Mouse (Mus musculus) heart, adult 2 months (tissue): ENCODE measurements around the gene Hist1h3b. TPM values are rescaled to one million over a fixed set of nuclear protein-coding genes. Genes with fewer than 3 reads are reported as not detected.

ENCODE experiments used
- DNase-seq, 2 experiments: peaks; one replicate each; pipeline ENCODE4 v3.0.0; 2021
- H3K27ac ChIP-seq: fragments of 200-600 bp; 2 replicates; pipeline ENCODE4 v1.8.1; 2022
- H3K27me3 ChIP-seq: fragments of 200-500 bp; 2 replicates; pipeline ENCODE4 v1.6.1; 2012; ENCODE audit warnings: mild to moderate bottlenecking, low read length, inconsistent platforms, mixed read lengths; ENCODE audit not compliant: control insufficient read depth, insufficient read depth
- H3K36me3 ChIP-seq: fragments of 200-500 bp; 2 replicates; pipeline ENCODE4 v1.6.1; 2012; ENCODE audit warnings: low read length, inconsistent platforms; ENCODE audit not compliant: control insufficient read depth, insufficient read depth
- H3K4me1 ChIP-seq: fragments of 200-500 bp; 2 replicates; pipeline ENCODE4 v1.6.1; 2011; ENCODE audit warnings: low read length; ENCODE audit not compliant: control insufficient read depth, insufficient read depth
- H3K4me3 ChIP-seq: fragments of 200-600 bp; 2 replicates; pipeline ENCODE4 v1.8.1; 2022
- H3K79me2 ChIP-seq: fragments of 200-500 bp; replicated peaks from 2 replicates; pipeline ENCODE4 v1.6.1; 2012; ENCODE audit warnings: mild to moderate bottlenecking, inconsistent platforms, low read length, moderate library complexity, mixed read lengths; ENCODE audit not compliant: control insufficient read depth, insufficient read depth
- H3K9ac ChIP-seq: fragments of 200-500 bp; 2 replicates; pipeline ENCODE4 v1.6.1; 2012; ENCODE audit warnings: low read depth, mild to moderate bottlenecking, control low read depth, inconsistent platforms, low read length, mixed read lengths
- CTCF ChIP-seq: fragments of 200-600 bp; IDR thresholded peaks from 2 replicates; pipeline ENCODE4 v1.8.1; 2022; ENCODE audit warnings: antibody characterized with exemption, mild to moderate bottlenecking, moderate library complexity
- EP300 ChIP-seq: fragments of 200-500 bp; IDR thresholded peaks from 2 replicates; pipeline ENCODE4 v1.6.1; 2011; ENCODE audit warnings: low read depth, low read length, control low read depth; ENCODE audit not compliant: insufficient read depth
- POLR2A ChIP-seq: fragments of 200-500 bp; IDR thresholded peaks from 2 replicates; pipeline ENCODE4 v1.6.1; 2011; ENCODE audit warnings: mild to moderate bottlenecking, low read depth, low read length, control low read depth; ENCODE audit not compliant: insufficient read depth
- WGBS: fragments of 180-500 bp; shearing (Covaris S2); methylation state at CpG from one replicate; pipeline ENCODE4 v1.1.7; 2018; 5-methylcytosine and 5-hydroxymethylcytosine counted together
- intact Hi-C: fragments of 180-260 bp; cut with DNase I; formaldehyde crosslinking; loops from one replicate; pipeline ENCODE4 v1.15.1; 2025
- polyA plus RNA-seq: library from polyadenylated mRNA; depleted of rRNA; stranded (reverse); fragments of >200 nt; gene quantifications from 2 replicates; pipeline ENCODE4 v1.2.3, GENCODE M21; 2012
- total RNA-seq, 2 experiments: library from RNA; stranded (reverse); gene quantifications; 2 replicates each; pipeline ENCODE4 v1.2.3; 2021

Hist1h3b gene
- total and polyA plus RNA-seq, 3 experiments: 1.7 to 8.0 (median 6.4) TPM

GRCm38 (mm10) chr13:23739922-23740252 lies 12.2 kb upstream of the Hist1h3b start:
- H3K4me1 ChIP-seq: peaks cover 1% of the 10 kb centered on the region; the same call in 1 of the 2 replicates
- peak overlapping the region; percentile 89 for H3K4me3 ChIP-seq
- H3K27ac ChIP-seq: peak overlapping the region; percentile 96
- 0% methylated on average over 14 of the region's 14 CpGs for WGBS
- peaks cover 18% of the 10 kb centered on the region for H3K36me3 ChIP-seq
- intact Hi-C loops: loop anchor here (1.0 to 10.0 kb wide), 4 partner anchors 42 to 1985 kb away; partner anchors contain the start of genes Hist1h2af, Hist1h2ak, Hist1h2bn and Hist1h4c
- DNase-seq: no peak
- no peak for TF ChIP-seq EP300
- no peak; the same call in 1 of the 2 replicates for TF ChIP-seq POLR2A
- TF ChIP-seq CTCF: no peak
- no peaks in the 10 kb centered on the region for H3K27me3 ChIP-seq
- H3K79me2 ChIP-seq: no peaks in the 10 kb centered on the region
- peak overlapping the region; percentile 85 for H3K9ac ChIP-seq

- Histone ChIP-seq H3K27me3 (no peaks in the 10 kb centered on the region), H3K9ac (peak overlapping the region; percentile 85), H3K4me3 (peak overlapping the region; percentile 89), H3K4me1 (peaks cover 1% of the 10 kb centered on the region; the same call in 1 of the 2 replicates), H3K36me3 (peaks cover 18% of the 10 kb centered on the region), H3K27ac (peak overlapping the region; percentile 96), H3K79me2 (no peaks in the 10 kb centered on the region)
- WGBS: 25% methylated on average over 13 of the region's 13 CpGs
- intact Hi-C loops: loop anchor here (5.0 kb wide), 2 partner anchors 158 to 208 kb away; partner anchors contain the start of genes Hist1h2af, Hist1h4d and Hist1h4h
- TF ChIP-seq EP300: no peak
- no peak for TF ChIP-seq CTCF
- TF ChIP-seq POLR2A: no peak
- DNase-seq: no peak
These were observed 11.7 kb upstream of the Hist1h3b start for GRCm38 (mm10) chr13:23740256-23740840.

- peak overlapping the region; percentile 89; the same call in 1 of the 2 replicates for H3K4me3 ChIP-seq
- TF ChIP-seq EP300 (no peak), POLR2A (no peak), CTCF (no peak)
- H3K27me3 ChIP-seq: no peaks in the 10 kb centered on the region
- peaks cover 18% of the 10 kb centered on the region for H3K36me3 ChIP-seq
- WGBS: 58% methylated on average over 5 of the region's 5 CpGs
- no peak for DNase-seq
- H3K4me1 ChIP-seq: peaks cover 2% of the 10 kb centered on the region
- no peak overlapping the region for H3K9ac ChIP-seq
- no peaks in the 10 kb centered on the region for H3K79me2 ChIP-seq
- H3K27ac ChIP-seq: no peak overlapping the region
- intact Hi-C loops: loop anchor here (5.0 kb wide), 2 partner anchors 159 to 209 kb away; partner anchors contain the start of genes Hist1h2af, Hist1h4d and Hist1h4h
These were observed 11.2 kb upstream of the Hist1h3b start for GRCm38 (mm10) chr13:23740910-23741309.

- Histone ChIP-seq H3K4me3 (no peak overlapping the region), H3K4me1 (peaks cover 3% of the 10 kb centered on the region), H3K9ac (no peak overlapping the region), H3K36me3 (peaks cover 18% of the 10 kb centered on the region), H3K79me2 (no peaks in the 10 kb centered on the region), H3K27me3 (no peaks in the 10 kb centered on the region), H3K27ac (no peak overlapping the region)
- no peak for DNase-seq
- intact Hi-C loops: loop anchor here (5.0 kb wide), 2 partner anchors 160 to 210 kb away; partner anchors contain the start of genes Hist1h2af, Hist1h4d and Hist1h4h
- TF ChIP-seq POLR2A: no peak
- no peak for TF ChIP-seq EP300
- TF ChIP-seq CTCF: no peak
These were observed 10.1 kb upstream of the Hist1h3b start for GRCm38 (mm10) chr13:23742007-23742406.

GRCm38 (mm10) chr13:23743215-23743614 lies 8.9 kb upstream of the Hist1h3b start:
- WGBS: 83% methylated on average over 5 of the region's 5 CpGs
- no peak overlapping the region for H3K4me3 ChIP-seq
- peaks cover 4% of the 10 kb centered on the region for H3K4me1 ChIP-seq
- H3K36me3 ChIP-seq: peaks cover 13% of the 10 kb centered on the region
- TF ChIP-seq EP300 (no peak), CTCF (no peak), POLR2A (no peak)
- H3K9ac ChIP-seq: no peak overlapping the region
- no peaks in the 10 kb centered on the region for H3K27me3 ChIP-seq
- intact Hi-C loops: loop anchor here (5.0 kb wide), 2 partner anchors 161 to 211 kb away; partner anchors contain the start of genes Hist1h2af, Hist1h4d and Hist1h4h
- DNase-seq: no peak
- no peaks in the 10 kb centered on the region for H3K79me2 ChIP-seq
- H3K27ac ChIP-seq: no peak overlapping the region

- H3K79me2 ChIP-seq: no peaks in the 10 kb centered on the region
- H3K4me1 ChIP-seq: peaks cover 4% of the 10 kb centered on the region
- no peak overlapping the region for H3K4me3 ChIP-seq
- H3K36me3 ChIP-seq: peaks cover 13% of the 10 kb centered on the region
- DNase-seq: no peak
- 56% methylated on average over 4 of the region's 4 CpGs for WGBS
- no peaks in the 10 kb centered on the region for H3K27me3 ChIP-seq
- intact Hi-C loops: loop anchor here (5.0 kb wide), 2 partner anchors 162 to 212 kb away; partner anchors contain the start of genes Hist1h2af, Hist1h4d and Hist1h4h
- H3K27ac ChIP-seq: no peak overlapping the region
- TF ChIP-seq CTCF: no peak
- TF ChIP-seq POLR2A: no peak
- no peak for TF ChIP-seq EP300
- no peak overlapping the region for H3K9ac ChIP-seq
These were observed 8.1 kb upstream of the Hist1h3b start for GRCm38 (mm10) chr13:23743963-23744362.
